Mouse (Mus musculus) neutrophil, adult 5-6 weeks (primary cell): ENCODE measurements around the gene Gm14139. TPM values are rescaled to one million over a fixed set of nuclear protein-coding genes. Genes with fewer than 3 reads are reported as not detected.
"Not testable (repeated sequence)": the region's sequence is repeated elsewhere in the genome, so short reads cannot be mapped to it uniquely, and the experiment has no call there.

Experiments used
- ATAC-seq: fragments of 151-379, 151-347 bp; 2 replicates; pipeline ENCODE4 v1.8.0; 2017; ENCODE audit warnings: mild to moderate bottlenecking, moderate TSS enrichment; ENCODE audit not compliant: insufficient number of reproducible peaks, poor library complexity, low FRiP score, severe bottlenecking; ENCODE audit errors: extremely low read depth
- total RNA-seq: library from RNA; stranded (forward); fragments of 200-1000 nt; gene quantifications from 2 replicates; pipeline ENCODE4 v1.2.3, GENCODE M21; 2017

The Gm14139 gene
- 0.47 TPM in 1 of 2 replicates, not detected in the other for total RNA-seq

GRCm38 (mm10) chr2:150181570-150181999 is at the start of gene Gm14139:
TSS of gene Gm14139 (plus strand) at chr2:150181755.
- not testable (repeated sequence) for ATAC-seq

GRCm38 (mm10) chr2:150132002-150132401 is 49.6 kb upstream of the Gm14139 start:
- ATAC-seq = not testable (repeated sequence)

DNA sequence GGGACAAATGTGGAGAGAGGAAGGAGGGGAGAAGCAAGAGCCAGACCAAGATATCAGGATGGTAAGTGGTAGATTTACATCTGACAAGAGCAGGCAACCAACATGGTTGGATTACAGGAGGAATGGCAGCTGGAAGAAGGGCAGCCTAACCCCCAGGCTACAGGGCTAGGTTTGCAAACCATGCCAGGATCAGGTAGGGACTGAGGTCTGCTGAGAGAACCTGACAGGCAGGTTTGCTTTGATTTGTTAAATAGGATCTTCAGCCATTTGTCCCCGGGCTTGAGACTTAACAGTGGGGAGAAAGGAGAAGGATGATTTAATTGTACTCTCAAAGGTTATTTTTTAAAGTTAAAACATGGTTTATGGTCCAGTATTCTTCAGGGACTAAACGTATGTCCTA is 48.8 kb upstream of the Gm14139 start:
- ATAC-seq = no peak

GRCm38 (mm10) chr2:150136435-150136897 is 45.1 kb upstream of the Gm14139 start, which contains the start of gene Zfp120:
TSS of gene Zfp120 (minus strand) at chr2:150136708.
- peak; percentile 98 for ATAC-seq

- ATAC-seq = no peak
These were observed 14.9 kb upstream of the Gm14139 start for GRCm38 (mm10) chr2:150166703-150167102.

- no peak for ATAC-seq
These were observed 7.7 kb upstream of the Gm14139 start for GRCm38 (mm10) chr2:150173833-150174232.

GRCm38 (mm10) chr2:150179579-150179978 is 2.0 kb upstream of the Gm14139 start, which contains the start of gene Gm10770:
TSS of gene Gm10770 (minus strand) at chr2:150179679.
- not testable (repeated sequence) for ATAC-seq

DNA sequence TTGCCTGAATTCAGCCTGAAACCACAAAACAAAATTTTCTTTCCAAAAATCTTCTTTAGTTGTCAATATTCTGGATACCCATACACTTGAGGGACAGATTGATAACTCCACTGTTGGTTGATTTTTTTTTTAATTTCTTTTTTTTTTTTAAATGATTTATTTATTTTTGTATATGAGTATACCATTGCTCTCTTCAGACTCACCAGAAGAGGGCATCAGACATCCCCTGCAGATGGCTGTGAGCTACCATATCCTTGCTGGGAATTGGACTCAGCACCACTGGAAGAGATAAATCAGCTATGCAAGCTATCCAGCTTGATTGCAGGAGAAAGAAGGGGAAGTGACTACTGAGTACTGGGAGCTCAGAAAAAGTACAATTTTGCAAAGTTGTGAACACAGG is 509 bp upstream of the Gm14139 start:
- ATAC-seq = not testable (repeated sequence)

DNA sequence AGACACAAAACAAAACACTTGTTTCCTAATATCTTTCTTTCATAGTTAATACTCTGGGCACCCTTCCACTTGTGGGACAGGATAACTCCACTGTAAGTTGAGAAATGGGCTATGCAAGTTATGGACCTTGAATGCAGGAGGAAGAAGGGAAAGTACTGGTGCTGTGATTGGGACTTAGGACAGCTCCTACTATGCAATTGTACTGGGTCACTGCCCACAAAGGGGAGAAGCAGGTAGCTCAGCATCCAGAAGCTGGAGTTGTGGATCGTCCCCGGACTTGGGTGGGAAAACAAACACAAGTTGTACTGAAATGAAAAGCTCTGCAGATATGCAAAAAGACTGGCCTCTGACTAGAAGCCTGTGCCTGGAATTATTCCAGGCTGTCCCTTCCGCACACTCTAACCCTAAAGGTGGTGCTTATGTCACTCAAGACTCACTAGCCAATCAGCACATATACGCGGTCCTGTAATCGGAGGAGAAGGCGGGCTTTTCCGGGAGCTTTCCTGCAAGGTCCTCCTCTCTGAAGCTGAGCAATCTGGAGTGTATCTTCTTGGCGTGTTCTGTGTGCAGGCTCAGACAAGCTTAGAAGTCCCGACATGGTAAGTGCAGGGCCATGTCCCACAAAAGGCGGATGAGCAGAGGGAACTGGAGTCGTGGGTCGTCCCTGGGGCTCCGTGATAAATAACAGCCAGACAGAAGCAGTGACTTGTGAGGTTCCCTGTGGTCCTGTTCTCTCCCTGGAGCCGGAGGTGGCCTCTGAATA is 36.2 kb downstream of the Gm14139 start, which contains the start of gene Zfp937:
Zfp937 (plus strand) TSS at position 474 of the 763 bp plus-strand sequence.
- peak; percentile 61 for ATAC-seq

GRCm38 (mm10) chr2:150218363-150218725 is 36.8 kb downstream of the Gm14139 start:
- ATAC-seq = not testable (repeated sequence)

- ATAC-seq = not testable (repeated sequence)
These were observed 41.7 kb downstream of the Gm14139 start for GRCm38 (mm10) chr2:150223263-150223662.

Other genes starting within 250 kb of the Gm14139 start
- gene Zfp120, start 45.0 kb upstream of the Gm14139 start, total RNA-seq = 19.3 and 23.0 TPM in 2 replicates
- gene Gm10770, start 2.1 kb upstream of the Gm14139 start, total RNA-seq = not detected in 2 replicates
- 1.7 and 3.4 TPM in 2 replicates for gene Zfp937, start 36.3 kb downstream of the Gm14139 start, total RNA-seq
- gene Gm21994, start 73.8 kb downstream of the Gm14139 start, total RNA-seq = 7.9 and 15.8 TPM in 2 replicates
- gene Gm14124, start 75.8 kb downstream of the Gm14139 start, total RNA-seq = not detected in 2 replicates
- 17.0 and 23.9 TPM in 2 replicates for gene Gm10130, start 141.9 kb downstream of the Gm14139 start, total RNA-seq
- gene 3300002I08Rik, start 181.0 kb downstream of the Gm14139 start, total RNA-seq = 10.7 and 15.1 TPM in 2 replicates